8 mouse cellular contexts compared by ENCODE assay signal in genomic region chrX:152171041-152172026, GRCm38 (mm10). TPM values are rescaled to one million over a fixed set of nuclear protein-coding genes. Genes with fewer than 3 reads are reported as not detected.
A peak's percentile ranks its signal among the peaks of the same experiment; 100 is the strongest.
DNase-seq lines count a peak whose midpoint lies in the region; ATAC-seq and TF ChIP-seq lines count a peak whose summit lies in the region.

No protein-coding gene starts in this region.

- DNase-seq in frontal cortex, postnatal 14 days (ENCODE audit: low spot score in 2 of 2): no peak
- peak; percentile 19 for DNase-seq in R1 (ENCODE audit: low read depth, low spot score)
- DNase-seq in heart, postnatal 10 days: peak; percentile 52 to 59
- no peak for DNase-seq in liver, postnatal 0 days
- peak; percentile 58 for DNase-seq in retina, postnatal 1 day
- no peak for DNase-seq in gastrocnemius, adult 18-20 months (ENCODE audit: low spot score)

- TF ChIP-seq CTCF in liver, postnatal 0 days (IDR thresholded peaks at IDR 0.05; ENCODE audit: low read depth): no peak

- H3K9ac ChIP-seq in embryonic facial prominence, embryonic 13.5 days: no peak overlapping the region
- H3K9ac ChIP-seq in liver, postnatal 0 days (replicated peaks): no peak overlapping the region

- H3K4me2 ChIP-seq in embryonic facial prominence, embryonic 13.5 days: no peak overlapping the region
- H3K4me2 ChIP-seq in liver, postnatal 0 days (ENCODE audit: low read depth, low read length): no peak overlapping the region

- H3K27ac ChIP-seq in embryonic facial prominence, embryonic 13.5 days: no peak overlapping the region
- H3K27ac ChIP-seq in liver, postnatal 0 days (ENCODE audit: low read depth): no peak overlapping the region

- ATAC-seq in frontal cortex, adult (ENCODE audit: low TSS enrichment): peak; percentile 55
- ATAC-seq in embryonic facial prominence, embryonic 13.5 days (ENCODE audit: insufficient number of reproducible peaks, insufficient read depth, low FRiP score, low TSS enrichment, low read depth): 0 out of 2 replicates have a peak, but pooled peaks have one; percentile 52
- 0 out of 2 replicates have a peak, but pooled peaks have one; percentile 23 for ATAC-seq in liver, postnatal 0 days

- no peak overlapping the region for H3K4me3 ChIP-seq in embryonic facial prominence, embryonic 13.5 days
- H3K4me3 ChIP-seq in liver, postnatal 0 days (ENCODE audit: low read depth, low read length): no peak overlapping the region

- no peak for TF ChIP-seq EP300 in liver, postnatal 0 days (IDR thresholded peaks at IDR 0.05; ENCODE audit: low read depth)

- 66% methylated on average over 6 of the region's 6 CpGs for WGBS in embryonic facial prominence, embryonic 13.5 days
- 50% methylated on average over 6 of the region's 6 CpGs for WGBS in liver, postnatal 0 days (ENCODE audit: insufficient replicate concordance)

- H3K9me3 ChIP-seq in embryonic facial prominence, embryonic 13.5 days: no peaks in the 10 kb centered on the region
- no peaks in the 10 kb centered on the region for H3K9me3 ChIP-seq in liver, postnatal 0 days (ENCODE audit: low read length)

- H3K4me1 ChIP-seq in embryonic facial prominence, embryonic 13.5 days: peaks cover 9% of the 10 kb centered on the region
- no peaks in the 10 kb centered on the region for H3K4me1 ChIP-seq in liver, postnatal 0 days (ENCODE audit: insufficient read depth)

- intact Hi-C loops in heart, postnatal 10 days (cut with DNase I): loop anchor here (2.0 kb wide), 1 partner anchor 23 kb away; no protein-coding TSS in a partner anchor

- H3K36me3 ChIP-seq in embryonic facial prominence, embryonic 13.5 days: no peaks in the 10 kb centered on the region
- no peaks in the 10 kb centered on the region for H3K36me3 ChIP-seq in liver, postnatal 0 days (replicated peaks; ENCODE audit: insufficient read depth, low read length)

- H3K27me3 ChIP-seq in embryonic facial prominence, embryonic 13.5 days: peaks cover 68% of the 10 kb centered on the region
- peaks cover 5% of the 10 kb centered on the region; the same call in 1 of the 2 replicates for H3K27me3 ChIP-seq in liver, postnatal 0 days (ENCODE audit: insufficient read depth, low read length)

RNA-seq across cellular contexts. Expression of gene Iqsec2, which starts 27.3 kb away (rescaled TPM):
- polyA plus RNA-seq in embryonic facial prominence, embryonic 13.5 days (2015; fragmentation: Nextera tagmentation; extraction: Ambion mirVana): 3.7 TPM in 2 replicates
- total RNA-seq in heart, postnatal 10 days (2021): 10 to 100 TPM; 66.9 to 69.9 TPM
- polyA plus RNA-seq in liver, postnatal 0 days (2015; fragmentation: Nextera tagmentation; extraction: Ambion mirVana): 3.0 and 3.7 TPM in 2 replicates
- 10 to 100 TPM; 19.3 to 25.3 TPM for total RNA-seq in gastrocnemius, adult 18-20 months (2021)

Comparison
In these comparisons a context has a peak if more than half of its experiments do, and no peak if none do; other contexts are left out.
1. DNase-seq: peak in R1 (single experiment), heart, postnatal 10 days (2 of 2) and retina, postnatal 1 day (single experiment); none in frontal cortex, postnatal 14 days (0 of 2), liver, postnatal 0 days (single experiment) and gastrocnemius, adult 18-20 months (single experiment).
2. Peak in every context shown above with its lines, with median percentiles within 50 percentile points of each other: ATAC-seq.